Mouse (Mus musculus): ENCODE results near the gene Mat2a. TPM values are rescaled to one million over a fixed set of nuclear protein-coding genes. Genes with fewer than 3 reads are reported as not detected.
A peak's percentile ranks its signal among the peaks of the same experiment; 100 is the strongest.

Gene Mat2a
- polyA plus RNA-seq, 1 experiment from 2014 or later = 449 TPM

GRCm38 (mm10) chr6:72429061-72429842 lies 10.1 kb downstream of the Mat2a start:
- ATAC-seq (ENCODE audit: insufficient read depth, low FRiP score, low TSS enrichment) (no peak), DNase-seq (ENCODE audit: low spot score) (no peak)
- peaks cover 14% of the 10 kb centered on the region; the same call in 1 of the 2 replicates for H3K36me3 ChIP-seq (ENCODE audit: control insufficient read depth, insufficient read depth, low read length)
- H3K27me3 ChIP-seq (ENCODE audit: control insufficient read depth, insufficient read depth, low read length) = no peaks in the 10 kb centered on the region
- H3K4me2 ChIP-seq (ENCODE audit: low read depth) = no peak overlapping the region
- H3K27ac ChIP-seq (ENCODE audit: low read depth, low read length) = no peak overlapping the region
- H3K9me3 ChIP-seq (ENCODE audit: control insufficient read depth, low read length) = no peaks in the 10 kb centered on the region
- no peaks in the 10 kb centered on the region for H3K4me1 ChIP-seq (ENCODE audit: control insufficient read depth, insufficient read depth, low read length)
- H3K4me3 ChIP-seq (ENCODE audit: low read depth, low read length) = no peak overlapping the region
- WGBS = 90% methylated on average over 21 of the region's 21 CpGs
- H3K9ac ChIP-seq (ENCODE audit: low read length) = no peak overlapping the region

- peaks cover 11% of the 10 kb centered on the region for H3K36me3 ChIP-seq (ENCODE audit: control insufficient read depth, insufficient read depth, low read length)
- no peaks in the 10 kb centered on the region for H3K27me3 ChIP-seq (ENCODE audit: control insufficient read depth, insufficient read depth, low read length)
- DNase-seq (ENCODE audit: low spot score) = peak; percentile 73
- H3K27ac ChIP-seq (ENCODE audit: low read depth, low read length) = no peak overlapping the region
- H3K4me1 ChIP-seq (ENCODE audit: control insufficient read depth, insufficient read depth, low read length) = no peaks in the 10 kb centered on the region
- no peak overlapping the region for H3K4me2 ChIP-seq (ENCODE audit: low read depth)
- no peak overlapping the region for H3K4me3 ChIP-seq (ENCODE audit: low read depth, low read length)
- 39% methylated on average over 8 of the region's 8 CpGs for WGBS
- H3K9ac ChIP-seq (ENCODE audit: low read length) = no peak overlapping the region
- peak; percentile 77; the same call in 1 of the 2 replicates for ATAC-seq (ENCODE audit: insufficient read depth, low FRiP score, low TSS enrichment)
- H3K9me3 ChIP-seq (ENCODE audit: control insufficient read depth, low read length) = no peaks in the 10 kb centered on the region
These were observed 11.3 kb downstream of the Mat2a start for GRCm38 (mm10) chr6:72428036-72428435.

DNA sequence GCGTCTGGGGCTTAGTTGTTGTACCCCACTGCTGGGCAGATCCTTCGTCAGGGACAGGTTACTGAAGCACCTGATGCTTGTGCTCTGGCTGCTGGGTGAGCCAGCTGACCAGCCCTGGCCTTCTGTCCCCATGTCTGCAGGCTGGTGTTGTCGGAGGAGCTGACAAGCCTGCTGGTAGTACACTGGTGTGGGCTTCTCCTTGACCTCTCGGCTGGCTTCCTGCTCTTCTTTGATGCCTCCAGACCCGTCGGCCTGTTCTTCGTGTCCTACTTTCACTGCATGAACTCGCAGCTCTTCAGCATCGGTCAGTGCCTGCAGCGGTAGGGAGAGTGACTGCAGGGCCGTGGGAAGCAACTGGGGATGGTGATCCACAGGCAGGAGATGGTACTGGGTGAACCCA lies 13.7 kb downstream of the Mat2a start:
- H3K36me3 ChIP-seq (ENCODE audit: control insufficient read depth, insufficient read depth, low read length) = peaks cover 6% of the 10 kb centered on the region

DNA sequence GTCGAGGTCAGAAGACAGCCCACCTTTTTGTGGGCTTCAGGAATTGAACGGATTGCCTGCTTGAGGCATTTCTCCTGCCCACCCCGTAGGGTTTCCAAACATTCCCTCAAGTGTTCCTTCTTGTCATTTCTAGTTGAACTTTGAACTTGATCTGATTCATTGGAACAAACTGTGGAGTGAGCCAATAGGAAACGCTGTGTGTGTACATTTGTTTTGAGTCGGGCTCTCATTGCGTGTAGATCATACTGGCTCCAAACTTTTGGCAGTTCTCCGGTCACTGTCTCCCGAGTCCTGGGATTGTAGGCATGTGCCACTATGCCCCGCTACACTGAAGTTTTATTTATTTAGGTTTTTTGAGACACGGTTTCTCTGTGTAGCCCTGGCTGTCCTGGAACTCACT lies 18.5 kb downstream of the Mat2a start:
- Histone ChIP-seq H3K4me1 (ENCODE audit: control insufficient read depth, insufficient read depth, low read length) (no peaks in the 10 kb centered on the region), H3K4me3 (ENCODE audit: low read depth, low read length) (no peak overlapping the region), H3K27me3 (ENCODE audit: control insufficient read depth, insufficient read depth, low read length) (no peaks in the 10 kb centered on the region), H3K36me3 (ENCODE audit: control insufficient read depth, insufficient read depth, low read length) (peaks cover 3% of the 10 kb centered on the region), H3K27ac (ENCODE audit: low read depth, low read length) (no peak overlapping the region), H3K9me3 (ENCODE audit: control insufficient read depth, low read length) (no peaks in the 10 kb centered on the region), H3K4me2 (ENCODE audit: low read depth) (no peak overlapping the region), H3K9ac (ENCODE audit: low read length) (no peak overlapping the region)
- WGBS = 92% methylated on average over 10 of the region's 10 CpGs
- no peak for ATAC-seq (ENCODE audit: insufficient read depth, low FRiP score, low TSS enrichment)
- no peak for DNase-seq (ENCODE audit: low spot score)

More for the DNA sequence above, 13.7 kb downstream of the Mat2a start:
- 92% methylated on average over 11 of the region's 11 CpGs for WGBS
- no peak overlapping the region for H3K4me2 ChIP-seq (ENCODE audit: low read depth)
- H3K9ac ChIP-seq (ENCODE audit: low read length) = no peak overlapping the region
- H3K4me3 ChIP-seq (ENCODE audit: low read depth, low read length) = no peak overlapping the region
- no peaks in the 10 kb centered on the region for H3K4me1 ChIP-seq (ENCODE audit: control insufficient read depth, insufficient read depth, low read length)
- ATAC-seq (ENCODE audit: insufficient read depth, low FRiP score, low TSS enrichment) (no peak), DNase-seq (ENCODE audit: low spot score) (no peak)
- no peak overlapping the region for H3K27ac ChIP-seq (ENCODE audit: low read depth, low read length)
- no peaks in the 10 kb centered on the region for H3K27me3 ChIP-seq (ENCODE audit: control insufficient read depth, insufficient read depth, low read length)
- H3K9me3 ChIP-seq (ENCODE audit: control insufficient read depth, low read length) = no peaks in the 10 kb centered on the region

- DNase-seq (ENCODE audit: low spot score) (no peak), ATAC-seq (ENCODE audit: insufficient read depth, low FRiP score, low TSS enrichment) (no peak)
- Histone ChIP-seq H3K4me3 (ENCODE audit: low read depth, low read length) (no peak overlapping the region), H3K27me3 (ENCODE audit: control insufficient read depth, insufficient read depth, low read length) (no peaks in the 10 kb centered on the region), H3K27ac (ENCODE audit: low read depth, low read length) (no peak overlapping the region), H3K4me1 (ENCODE audit: control insufficient read depth, insufficient read depth, low read length) (peaks cover 2% of the 10 kb centered on the region; the same call in 1 of the 2 replicates), H3K9ac (ENCODE audit: low read length) (no peak overlapping the region), H3K9me3 (ENCODE audit: control insufficient read depth, low read length) (no peaks in the 10 kb centered on the region), H3K4me2 (ENCODE audit: low read depth) (no peak overlapping the region), H3K36me3 (ENCODE audit: control insufficient read depth, insufficient read depth, low read length) (no peaks in the 10 kb centered on the region; the same call in none of the 2 replicates)
- 87% methylated on average over 1 of the region's 1 CpGs for WGBS
These were observed 19.6 kb downstream of the Mat2a start for GRCm38 (mm10) chr6:72419806-72420205.

GRCm38 (mm10) chr6:72418279-72418678 lies 21.1 kb downstream of the Mat2a start:
- no peak overlapping the region for H3K27ac ChIP-seq (ENCODE audit: low read depth, low read length)
- no peak overlapping the region for H3K9ac ChIP-seq (ENCODE audit: low read length)
- no peaks in the 10 kb centered on the region for H3K9me3 ChIP-seq (ENCODE audit: control insufficient read depth, low read length)
- no peak for ATAC-seq (ENCODE audit: insufficient read depth, low FRiP score, low TSS enrichment)
- 93% methylated on average over 4 of the region's 4 CpGs for WGBS
- peaks cover 2% of the 10 kb centered on the region; the same call in 1 of the 2 replicates for H3K4me1 ChIP-seq (ENCODE audit: control insufficient read depth, insufficient read depth, low read length)
- no peak for DNase-seq (ENCODE audit: low spot score)
- H3K4me2 ChIP-seq (ENCODE audit: low read depth) = no peak overlapping the region
- H3K27me3 ChIP-seq (ENCODE audit: control insufficient read depth, insufficient read depth, low read length) = no peaks in the 10 kb centered on the region
- no peaks in the 10 kb centered on the region; the same call in none of the 2 replicates for H3K36me3 ChIP-seq (ENCODE audit: control insufficient read depth, insufficient read depth, low read length)
- H3K4me3 ChIP-seq (ENCODE audit: low read depth, low read length) = no peak overlapping the region

- ATAC-seq (ENCODE audit: insufficient read depth, low FRiP score, low TSS enrichment) (no peak), DNase-seq (ENCODE audit: low spot score) (no peak)
- Histone ChIP-seq H3K4me3 (ENCODE audit: low read depth, low read length) (no peak overlapping the region), H3K9ac (ENCODE audit: low read length) (no peak overlapping the region), H3K36me3 (ENCODE audit: control insufficient read depth, insufficient read depth, low read length) (no peaks in the 10 kb centered on the region; the same call in none of the 2 replicates), H3K4me1 (ENCODE audit: control insufficient read depth, insufficient read depth, low read length) (peaks cover 2% of the 10 kb centered on the region; the same call in 1 of the 2 replicates), H3K27ac (ENCODE audit: low read depth, low read length) (no peak overlapping the region), H3K4me2 (ENCODE audit: low read depth) (no peak overlapping the region), H3K27me3 (ENCODE audit: control insufficient read depth, insufficient read depth, low read length) (no peaks in the 10 kb centered on the region), H3K9me3 (ENCODE audit: control insufficient read depth, low read length) (no peaks in the 10 kb centered on the region)
- WGBS = 87% methylated on average over 7 of the region's 7 CpGs
These were observed 23.2 kb downstream of the Mat2a start for GRCm38 (mm10) chr6:72415964-72416772.

DNA sequence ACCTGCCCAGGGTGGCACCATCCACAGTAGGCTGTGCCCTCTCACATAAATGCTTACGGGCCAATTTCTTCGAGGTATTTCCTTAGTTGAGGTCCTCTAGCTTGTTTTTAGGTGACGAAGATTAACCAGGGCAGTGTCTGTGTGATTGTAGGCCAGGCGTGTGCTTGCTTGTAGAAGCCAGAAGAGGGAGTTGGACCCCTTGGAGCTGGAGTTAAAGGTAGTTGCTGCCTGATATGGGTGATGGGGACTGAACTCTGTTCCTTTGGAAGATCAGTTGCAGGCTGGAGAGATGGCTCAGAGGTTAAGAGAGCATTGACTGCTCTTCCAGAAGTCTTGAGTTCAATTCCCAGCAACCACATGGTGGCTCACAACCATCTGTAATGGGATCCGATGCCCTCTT lies 24.2 kb downstream of the Mat2a start:
- Histone ChIP-seq H3K9me3 (ENCODE audit: control insufficient read depth, low read length) (no peaks in the 10 kb centered on the region), H3K9ac (ENCODE audit: low read length) (no peak overlapping the region), H3K27ac (ENCODE audit: low read depth, low read length) (no peak overlapping the region), H3K36me3 (ENCODE audit: control insufficient read depth, insufficient read depth, low read length) (no peaks in the 10 kb centered on the region; the same call in none of the 2 replicates), H3K4me3 (ENCODE audit: low read depth, low read length) (no peak overlapping the region), H3K4me2 (ENCODE audit: low read depth) (peak overlapping the region; percentile 53), H3K27me3 (ENCODE audit: control insufficient read depth, insufficient read depth, low read length) (no peaks in the 10 kb centered on the region), H3K4me1 (ENCODE audit: control insufficient read depth, insufficient read depth, low read length) (peaks cover 2% of the 10 kb centered on the region; the same call in 1 of the 2 replicates)
- no peak for ATAC-seq (ENCODE audit: insufficient read depth, low FRiP score, low TSS enrichment)
- 90% methylated on average over 5 of the region's 5 CpGs for WGBS
- DNase-seq (ENCODE audit: low spot score) = no peak

All from neural tube, embryonic 11.5 days (tissue).